ENCODE assay signal across 21 mouse cellular contexts in the genomic region with DNA sequence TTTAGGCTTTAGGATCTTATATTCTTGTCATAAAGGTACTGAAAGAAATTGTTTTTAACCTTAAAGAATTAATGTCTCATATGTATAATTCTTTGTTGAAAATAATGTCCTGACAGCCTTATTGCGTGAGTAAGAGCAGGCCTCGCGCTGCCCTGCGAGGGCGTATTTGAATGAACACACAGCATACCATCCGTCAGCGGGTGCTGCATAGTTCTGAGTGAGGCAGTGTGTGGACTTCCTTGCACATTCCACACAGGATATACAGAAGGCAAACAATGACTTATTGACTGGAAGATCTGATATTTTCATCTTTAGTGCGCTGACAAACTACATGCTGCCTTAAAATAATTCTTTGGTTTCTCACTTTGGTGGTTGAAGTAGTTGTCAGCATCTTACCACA.
A peak's percentile ranks its signal among the peaks of the same experiment; 100 is the strongest.
DNase-seq lines count a peak whose midpoint lies in the region; ATAC-seq and TF ChIP-seq lines count a peak whose summit lies in the region.
"Had no signal": no experiment of that assay in that cellular context is flagged by ENCODE, and none has a peak within 500 bp of the region (broad histone marks: within the 10 kb centered on the region; RNA-seq: fewer than 3 reads in every experiment).

No protein-coding gene starts in this region.

- no peaks in the 10 kb centered on the region for H3K36me3 ChIP-seq in heart, postnatal 0 days (replicated peaks; ENCODE audit: control insufficient read depth, insufficient read depth, low read length)
- no peaks in the 10 kb centered on the region for H3K36me3 ChIP-seq in midbrain, embryonic 14.5 days (ENCODE audit: control insufficient read depth, insufficient read depth, low read length)
- no peaks in the 10 kb centered on the region for H3K36me3 ChIP-seq in midbrain, embryonic 13.5 days
- H3K36me3 ChIP-seq: forebrain, embryonic 15.5 days; G1E; hindbrain, embryonic 13.5 days had no signal

- intact Hi-C loops in heart, postnatal 14 days (cut with DNase I): no loop called here

- H3K9ac ChIP-seq in heart, postnatal 0 days (replicated peaks; ENCODE audit: low read depth, low read length): no peak overlapping the region
- H3K9ac ChIP-seq in midbrain, embryonic 14.5 days (replicated peaks; ENCODE audit: low read length): no peak overlapping the region
- no peak overlapping the region for H3K9ac ChIP-seq in midbrain, embryonic 13.5 days (replicated peaks)
- H3K9ac ChIP-seq: forebrain, embryonic 15.5 days; hindbrain, embryonic 13.5 days had no signal

- no peak overlapping the region for H3K27ac ChIP-seq in heart, postnatal 0 days (ENCODE audit: low read depth)
- H3K27ac ChIP-seq in midbrain, embryonic 14.5 days (replicated peaks; ENCODE audit: low read depth, low read length): no peak overlapping the region
- H3K27ac ChIP-seq in midbrain, embryonic 13.5 days: no peak overlapping the region
- H3K27ac ChIP-seq: forebrain, embryonic 15.5 days; heart, adult 2 months; hindbrain, embryonic 13.5 days; hindbrain, postnatal 0 days had no signal

- TF ChIP-seq CTCF in heart, postnatal 0 days (IDR thresholded peaks at IDR 0.05; ENCODE audit: low read depth): no peak

- no peak overlapping the region for H3K4me3 ChIP-seq in heart, postnatal 0 days (ENCODE audit: low read depth, low read length)
- H3K4me3 ChIP-seq in midbrain, embryonic 14.5 days (replicated peaks; ENCODE audit: low read depth, low read length): no peak overlapping the region
- H3K4me3 ChIP-seq in midbrain, embryonic 13.5 days (replicated peaks): no peak overlapping the region
- H3K4me3 ChIP-seq: forebrain, embryonic 15.5 days; heart, adult 2 months; hindbrain, embryonic 13.5 days had no signal

- TF ChIP-seq EP300 in heart, postnatal 0 days (IDR thresholded peaks at IDR 0.05; ENCODE audit: low read depth): no peak

- peak; percentile 18 for DNase-seq in embryo, embryonic 10.5 days (ENCODE audit: low spot score)
- DNase-seq in embryo, embryonic 9.5 days (ENCODE audit: extremely low spot score): no peak
- DNase-seq in heart, postnatal 0 days (ENCODE audit: low spot score): no peak
- no peak for DNase-seq in heart, postnatal 14 days
- DNase-seq in midbrain, embryonic 14.5 days: peak; percentile 17
- DNase-seq in right cerebral cortex, adult 2 months (ENCODE audit: low spot score in 2 of 2): no peak
- DNase-seq: adrenal gland, postnatal 14 days; B cell, adult 2 months; cerebellum, adult 18-20 months; cerebellum, adult 9-11 months; cerebellum, postnatal 36 days; gastrocnemius, postnatal 14 days; heart, adult 2 months; heart, postnatal 10 days had no signal

- ATAC-seq in heart, postnatal 0 days (ENCODE audit: insufficient read depth, low read depth): peak; percentile 44; the same call in 1 of the 2 replicates
- ATAC-seq in midbrain, embryonic 14.5 days (ENCODE audit: low FRiP score, low TSS enrichment): no peak
- ATAC-seq in midbrain, embryonic 13.5 days: no peak
- ATAC-seq: CD4-positive, CD25-positive, alpha-beta regulatory T cell, adult 4 months; forebrain, embryonic 15.5 days; hindbrain, postnatal 0 days had no signal

- H3K4me2 ChIP-seq in heart, postnatal 0 days (ENCODE audit: low read depth, low read length): no peak overlapping the region
- no peak overlapping the region for H3K4me2 ChIP-seq in midbrain, embryonic 14.5 days (ENCODE audit: low read length)
- H3K4me2 ChIP-seq in midbrain, embryonic 13.5 days (replicated peaks): no peak overlapping the region
- H3K4me2 ChIP-seq: forebrain, embryonic 15.5 days; heart, embryonic 11.5 days; hindbrain, embryonic 13.5 days had no signal

- H3K4me1 ChIP-seq in heart, postnatal 0 days (ENCODE audit: control insufficient read depth, insufficient read depth): peaks cover 10% of the 10 kb centered on the region
- peaks cover 6% of the 10 kb centered on the region; the same call in 1 of the 2 replicates for H3K4me1 ChIP-seq in midbrain, embryonic 14.5 days (ENCODE audit: control insufficient read depth, insufficient read depth, low read length)
- H3K4me1 ChIP-seq in midbrain, embryonic 13.5 days (replicated peaks): peaks cover 7% of the 10 kb centered on the region; the same call in 1 of the 2 replicates
- H3K4me1 ChIP-seq: forebrain, embryonic 15.5 days; hindbrain, embryonic 13.5 days had no signal

- WGBS in heart, postnatal 0 days: 27% methylated on average over 8 of the region's 8 CpGs
- WGBS in midbrain, embryonic 14.5 days: 76% methylated on average over 8 of the region's 8 CpGs
- 80% methylated on average over 8 of the region's 8 CpGs for WGBS in midbrain, embryonic 13.5 days

- H3K27me3 ChIP-seq in heart, postnatal 0 days (ENCODE audit: control insufficient read depth, insufficient read depth, low read length): no peaks in the 10 kb centered on the region
- H3K27me3 ChIP-seq in midbrain, embryonic 14.5 days (ENCODE audit: control insufficient read depth, insufficient read depth, low read length): no peaks in the 10 kb centered on the region
- no peaks in the 10 kb centered on the region for H3K27me3 ChIP-seq in midbrain, embryonic 13.5 days
- H3K27me3 ChIP-seq: forebrain, embryonic 15.5 days; hindbrain, embryonic 13.5 days had no signal

- H3K9me3 ChIP-seq in heart, postnatal 0 days (replicated peaks; ENCODE audit: control insufficient read depth, low read length): no peaks in the 10 kb centered on the region
- no peaks in the 10 kb centered on the region for H3K9me3 ChIP-seq in midbrain, embryonic 14.5 days (ENCODE audit: control insufficient read depth, low read length)
- no peaks in the 10 kb centered on the region for H3K9me3 ChIP-seq in midbrain, embryonic 13.5 days
- H3K9me3 ChIP-seq: forebrain, embryonic 15.5 days; G1E; hindbrain, embryonic 13.5 days had no signal

Comparison
In these comparisons a context has a peak if more than half of its experiments do, and no peak if none do; other contexts are left out.
1. DNase-seq: peak in embryo, embryonic 10.5 days (single experiment) and midbrain, embryonic 14.5 days (single experiment); none in embryo, embryonic 9.5 days (single experiment), heart, postnatal 0 days (single experiment), heart, postnatal 14 days (0 of 2) and right cerebral cortex, adult 2 months (0 of 2).